Mouse (Mus musculus) adrenal gland, postnatal 4 days (tissue): ENCODE measurements at regions not wholly inside any gene's neighbourhood (a gene's known extent, or its start where the extent isn't known, plus 50 kb on each side); places are given as distances from the start of the nearest gene placed in this dataset.

Experiments used
- DNase-seq, 2 experiments: peaks; one replicate each; pipeline ENCODE4 v3.0.0; 2021 to 2022; ENCODE audit warnings: low spot score in 2 of 2, mixed read lengths in 2 of 2

GRCm38 (mm10) chr8:127662776-127663499, 599.2 kb downstream of the Pard3 start:
- no peak for DNase-seq

DNA sequence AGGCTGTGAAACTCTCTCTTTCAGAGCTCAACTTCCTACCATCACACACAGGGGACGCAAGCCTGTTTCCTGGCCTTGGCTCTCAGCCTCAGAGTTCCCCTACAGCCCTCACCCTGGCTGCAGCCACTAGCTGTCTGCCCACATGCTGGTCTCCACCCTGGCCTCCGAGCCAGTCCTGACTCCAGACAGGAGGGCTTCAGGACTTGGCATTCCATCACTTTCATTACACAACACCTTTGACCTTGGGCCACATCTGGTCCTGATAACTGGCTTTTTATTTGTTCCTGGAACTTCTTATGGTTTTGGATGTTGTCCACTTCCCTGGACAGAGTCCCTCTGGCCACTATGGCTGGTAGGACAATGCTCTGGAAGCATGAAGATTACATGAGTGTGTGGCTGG, 602.9 kb downstream of the Pard3 start:
- no peak for DNase-seq

DNA sequence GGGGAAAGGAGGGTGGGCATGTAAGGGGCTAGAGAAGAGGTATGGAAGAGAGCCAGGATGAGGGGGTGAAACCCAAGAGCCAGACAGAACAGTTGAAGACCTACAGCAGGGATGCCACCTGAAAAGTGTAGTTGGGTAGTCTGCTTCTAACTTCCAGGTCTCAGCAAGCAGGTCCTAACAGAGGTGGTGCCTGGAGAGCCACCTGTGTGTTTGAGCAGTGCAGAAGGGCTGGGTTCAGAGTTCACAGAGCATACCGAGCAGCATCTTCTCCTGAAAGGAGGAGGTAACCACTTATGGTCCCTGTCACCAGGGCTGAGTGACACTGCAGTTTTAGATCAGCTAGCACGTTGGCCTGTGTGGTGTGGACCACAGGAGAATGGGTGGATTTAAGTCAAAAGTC, 605.3 kb downstream of the Pard3 start:
- no peak for DNase-seq

GRCm38 (mm10) chr8:127674063-127674462, 610.4 kb downstream of the Pard3 start:
- no peak for DNase-seq

GRCm38 (mm10) chr8:127675377-127675776, 611.7 kb downstream of the Pard3 start:
- no peak for DNase-seq

- DNase-seq: no peak
Measured at GRCm38 (mm10) chr8:127680205-127680604, 616.5 kb downstream of the Pard3 start.

- DNase-seq: no peak
Measured at GRCm38 (mm10) chr8:127684213-127684612, 620.5 kb downstream of the Pard3 start.

GRCm38 (mm10) chr8:127690792-127691191, 627.1 kb downstream of the Pard3 start:
- DNase-seq: no peak

DNA sequence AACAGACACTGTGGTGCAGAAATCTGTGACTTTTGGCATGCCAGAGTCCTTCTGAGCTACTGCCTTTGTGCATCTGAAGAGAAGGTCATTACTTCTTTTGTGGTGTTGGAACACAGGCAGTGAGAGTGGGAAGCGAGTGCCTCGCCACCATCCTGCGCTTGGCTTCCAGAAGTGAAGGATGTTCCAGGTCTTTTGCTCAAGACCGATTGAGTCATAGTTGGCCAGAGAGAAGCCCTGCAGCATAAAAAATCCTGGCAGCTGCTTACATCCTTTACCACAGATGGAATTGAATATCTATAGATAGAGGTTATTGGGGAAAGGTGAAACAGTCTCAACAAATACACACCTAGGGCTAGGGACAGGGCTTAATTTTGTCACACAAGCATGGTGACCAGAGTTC, 634.7 kb downstream of the Pard3 start:
- no peak for DNase-seq

- DNase-seq: no peak
Measured at GRCm38 (mm10) chr8:127704406-127704805, 640.7 kb downstream of the Pard3 start.

- DNase-seq: no peak
Measured at GRCm38 (mm10) chr8:127706051-127706835, 642.5 kb downstream of the Pard3 start.

DNA sequence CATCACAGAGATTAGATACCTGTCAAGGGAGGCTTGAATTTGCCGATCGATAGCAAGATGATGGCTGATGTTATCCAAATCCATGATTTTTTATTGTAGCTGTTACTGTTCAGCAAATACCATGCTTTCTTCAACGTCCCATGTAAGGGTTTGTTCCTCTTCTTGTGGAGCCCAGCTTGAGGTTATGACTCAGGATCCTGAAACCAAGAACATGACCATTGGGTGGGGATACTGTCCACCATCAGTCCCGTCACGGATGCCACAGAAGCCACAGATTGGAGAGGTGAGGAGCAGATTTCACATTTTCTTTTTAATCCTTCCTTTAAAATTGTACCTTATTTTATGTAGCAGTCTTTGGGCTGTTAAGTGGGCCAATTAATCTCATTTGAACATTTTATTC, 645.7 kb downstream of the Pard3 start:
- DNase-seq: no peak

GRCm38 (mm10) chr8:127715097-127715496, 643.3 kb upstream of the Nrp1 start:
- DNase-seq: no peak

DNA sequence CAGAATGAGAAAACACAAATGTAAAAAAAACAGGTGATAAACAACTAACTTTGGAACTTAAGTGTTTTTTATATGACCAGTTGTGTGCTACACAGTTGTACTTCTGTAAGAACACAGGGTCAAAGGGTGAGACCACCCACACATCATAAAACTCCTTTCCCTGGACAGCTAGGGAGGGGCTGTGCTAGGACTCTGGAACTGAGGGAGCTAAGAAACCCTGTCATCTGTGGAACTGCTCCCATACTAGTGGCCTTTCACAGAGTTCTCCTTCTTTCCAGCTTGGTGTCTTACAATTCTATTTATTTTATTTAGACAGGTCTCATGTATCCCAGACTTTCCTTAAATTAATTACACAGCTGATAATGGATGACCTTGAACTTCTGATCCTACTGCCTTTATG, 640.4 kb upstream of the Nrp1 start:
- no peak for DNase-seq

- no peak for DNase-seq
Measured at GRCm38 (mm10) chr8:127719881-127720280, 638.5 kb upstream of the Nrp1 start.

DNA sequence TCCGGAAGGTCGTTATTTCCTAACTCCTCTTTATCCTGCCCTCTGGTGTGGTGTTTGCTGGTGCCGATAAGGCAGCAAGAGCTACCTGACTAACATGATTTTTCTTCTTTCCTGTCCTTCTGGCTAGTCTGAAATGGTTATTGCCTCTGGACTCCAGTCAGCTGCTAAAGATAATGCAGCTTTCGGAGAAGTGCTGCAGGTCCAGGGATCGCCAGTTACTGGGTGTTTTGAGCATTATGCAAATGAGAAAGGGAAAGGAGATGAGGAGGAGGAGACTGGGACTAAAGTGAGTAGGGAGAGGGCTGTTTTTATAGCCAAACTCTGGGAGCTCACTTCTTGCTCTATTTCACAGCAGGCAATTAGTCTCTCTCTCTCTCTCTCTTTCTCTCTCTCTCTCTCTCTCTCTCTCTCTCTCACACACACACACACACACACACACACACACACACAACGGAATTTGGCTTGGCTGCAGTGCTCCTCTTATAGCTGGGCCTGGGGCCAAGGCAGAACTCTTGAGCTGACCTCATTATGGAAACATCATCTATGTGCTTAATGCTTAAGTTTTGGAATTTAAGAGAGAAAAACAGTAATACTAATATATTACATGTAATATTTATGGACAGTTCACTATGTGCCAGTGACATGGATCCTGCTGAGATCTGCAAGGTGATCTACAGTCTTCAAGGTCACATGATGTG, 637.7 kb upstream of the Nrp1 start:
- no peak for DNase-seq

DNA sequence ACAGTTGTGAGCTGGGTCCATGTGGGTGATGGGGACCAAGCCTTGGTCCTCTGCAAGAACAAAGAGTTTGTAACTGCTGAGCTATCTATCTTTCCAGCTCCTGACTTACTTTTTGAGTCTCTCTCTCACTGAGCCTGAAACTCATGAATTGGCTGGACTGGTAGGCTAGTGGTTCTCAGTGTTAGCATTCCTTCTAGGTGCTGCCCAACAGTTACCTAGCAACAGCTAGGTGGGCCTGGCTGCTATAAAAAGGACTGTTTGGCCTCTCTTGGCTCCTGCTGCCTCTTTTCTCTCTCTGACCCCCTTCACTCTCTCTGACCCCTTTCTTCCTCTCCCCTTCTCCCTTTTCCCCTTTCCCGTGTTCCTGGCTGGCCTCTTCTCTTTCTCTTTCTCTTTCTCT, 636.8 kb upstream of the Nrp1 start:
- no peak for DNase-seq

DNA sequence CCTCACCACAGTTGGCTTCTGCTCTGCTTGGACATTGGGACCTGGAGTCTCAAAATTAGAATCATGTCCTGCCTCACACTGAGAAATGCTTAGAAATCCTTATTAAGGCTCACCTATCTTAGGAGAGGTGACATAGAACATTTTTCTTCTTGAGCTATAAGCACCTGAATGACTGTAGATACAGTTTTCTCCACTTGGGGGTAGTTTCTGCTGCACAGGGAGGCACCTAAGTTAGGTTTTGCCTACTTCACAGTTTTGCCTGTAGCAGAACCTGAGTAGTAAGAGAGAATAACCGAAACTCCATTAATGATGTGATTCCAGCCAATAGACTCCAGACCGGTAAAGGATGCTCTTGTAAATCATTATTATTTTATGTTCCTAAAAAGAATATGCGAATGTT, 624.3 kb upstream of the Nrp1 start:
- DNase-seq: no peak

GRCm38 (mm10) chr8:127742236-127742635, 616.2 kb upstream of the Nrp1 start:
- DNase-seq: no peak

GRCm38 (mm10) chr8:127745221-127745620, 613.2 kb upstream of the Nrp1 start:
- DNase-seq: no peak

DNA sequence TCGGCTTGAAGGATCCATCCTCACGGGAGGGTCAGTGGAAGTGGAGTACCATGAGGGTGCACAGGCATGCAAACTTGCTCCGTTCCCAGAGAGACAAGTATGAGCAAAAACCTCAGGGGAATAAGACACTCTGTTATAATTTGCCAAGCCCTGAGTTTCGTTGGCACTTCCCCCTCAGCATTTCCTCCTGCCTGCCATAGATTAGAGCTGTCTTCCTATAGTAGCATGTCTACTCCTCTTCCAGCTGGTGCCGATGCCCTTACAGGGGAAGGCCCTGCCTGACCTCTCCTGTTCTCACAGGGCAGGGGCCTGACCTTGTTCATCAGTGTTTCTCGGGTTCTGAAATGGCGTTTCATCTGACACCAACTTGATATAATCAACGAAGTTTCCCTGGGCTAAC, 611.9 kb upstream of the Nrp1 start:
- no peak for DNase-seq

DNA sequence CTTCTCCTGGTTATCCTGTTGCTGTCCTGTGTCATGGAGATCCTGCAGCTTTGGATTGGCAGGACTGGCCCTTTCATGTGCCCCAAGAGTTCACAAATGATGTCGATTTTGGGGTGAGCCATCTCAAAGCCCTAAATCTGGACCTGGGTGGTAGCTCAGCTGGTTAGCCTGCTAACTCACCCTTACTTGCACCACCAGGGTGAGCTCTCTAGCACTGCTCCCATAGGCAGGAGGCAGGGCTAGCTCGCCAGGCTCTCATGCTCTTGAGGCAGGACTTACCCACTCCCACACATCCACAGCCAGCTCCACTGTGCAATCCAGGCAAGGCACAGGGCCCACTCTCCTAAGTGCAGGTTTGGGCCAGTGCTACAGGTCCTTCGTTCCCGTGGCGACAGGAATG, 605.5 kb upstream of the Nrp1 start:
- no peak for DNase-seq
